Mouse (Mus musculus) E14TG2a.4 (cell line): Measurements from ENCODE around the gene Oosp1.

Source experiments
- CTCF ChIP-seq: conservative IDR thresholded peaks from 2 replicates; pipeline ENCODE4 v1.5.1; 2014; ENCODE audit warnings: low read length
- NANOG ChIP-seq: IDR thresholded peaks from 2 replicates; pipeline ENCODE4 v1.6.1; 2014; ENCODE audit warnings: borderline replicate concordance, low read length, mixed read lengths
- POU5F1 ChIP-seq: IDR thresholded peaks from 2 replicates; pipeline ENCODE4 v1.6.1; 2014; ENCODE audit warnings: low read length, borderline replicate concordance

- TF ChIP-seq CTCF (no peak), POU5F1 (no peak), NANOG (no peak)
These were observed 32.9 kb upstream of the Oosp1 start for GRCm38 (mm10) chr19:11723870-11724269.
